Mouse (Mus musculus) spleen, embryonic (tissue): ENCODE data around the gene Znfx1.
"Not testable (repeated sequence)": the region's sequence is repeated elsewhere in the genome, so short reads cannot be mapped to it uniquely, and the experiment has no call there.

Experiments used
- CTCF ChIA-PET: fragments of 350-600 bp; sonication (Branson Sonifier 250); formaldehyde crosslinking; loops from one replicate; lab custom pipeline; 2022; lab: Charles Lee

Gene Znfx1

DNA sequence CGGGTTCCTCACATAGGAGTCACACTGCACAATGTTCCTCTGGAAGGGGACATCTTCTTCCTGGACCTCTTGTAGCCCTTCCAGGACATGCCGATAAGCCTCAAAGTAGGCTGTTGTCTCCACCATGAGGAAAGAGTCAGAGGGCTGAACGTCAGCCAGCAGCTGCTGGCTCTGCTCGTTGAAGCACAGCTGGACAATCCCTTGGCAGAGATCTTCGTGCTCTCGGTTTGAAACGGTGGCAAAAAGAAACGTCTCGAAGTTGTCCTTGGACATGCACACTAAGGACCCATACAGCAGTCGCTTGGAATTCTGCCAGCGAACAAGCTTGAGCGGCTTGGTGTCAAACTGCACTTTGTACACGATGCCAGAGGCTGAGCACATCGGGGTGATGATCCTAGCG, 7.4 kb downstream of the Znfx1 start:
- CTCF ChIA-PET: no interaction called here

DNA sequence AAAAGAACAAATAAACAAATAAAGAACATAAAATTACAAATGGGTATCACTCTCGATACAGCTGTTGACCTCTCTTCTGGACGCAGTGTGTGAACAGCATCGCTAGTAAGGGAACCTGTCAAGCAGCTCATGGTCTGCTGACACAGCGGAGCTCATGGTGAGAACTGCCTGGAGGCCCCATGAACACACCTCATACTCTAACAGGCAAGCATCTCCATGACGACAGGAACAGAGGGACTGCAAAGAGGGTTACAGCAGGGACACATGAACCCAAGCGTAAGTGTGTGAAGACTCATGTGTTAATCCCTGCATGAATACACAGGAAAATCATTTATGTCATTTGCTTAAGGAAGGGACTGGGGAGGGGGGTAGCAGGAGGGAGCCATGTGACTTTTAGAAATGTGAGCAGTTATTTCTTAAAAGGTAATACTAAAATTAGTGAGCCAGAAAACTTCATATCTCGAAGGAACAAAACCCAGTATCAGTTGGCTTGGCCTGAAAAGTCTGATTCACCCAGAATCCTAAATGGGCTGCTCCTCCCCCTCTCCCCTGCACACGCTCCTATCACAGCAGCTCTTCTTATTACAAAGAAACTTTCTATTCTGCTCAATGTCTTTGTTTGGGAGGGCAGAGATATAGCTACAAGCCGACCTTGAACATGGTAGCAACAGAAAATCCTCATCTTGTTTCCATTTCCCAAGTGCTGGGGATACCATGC, 9.5 kb downstream of the Znfx1 start:
- CTCF ChIA-PET: no interaction called here

DNA sequence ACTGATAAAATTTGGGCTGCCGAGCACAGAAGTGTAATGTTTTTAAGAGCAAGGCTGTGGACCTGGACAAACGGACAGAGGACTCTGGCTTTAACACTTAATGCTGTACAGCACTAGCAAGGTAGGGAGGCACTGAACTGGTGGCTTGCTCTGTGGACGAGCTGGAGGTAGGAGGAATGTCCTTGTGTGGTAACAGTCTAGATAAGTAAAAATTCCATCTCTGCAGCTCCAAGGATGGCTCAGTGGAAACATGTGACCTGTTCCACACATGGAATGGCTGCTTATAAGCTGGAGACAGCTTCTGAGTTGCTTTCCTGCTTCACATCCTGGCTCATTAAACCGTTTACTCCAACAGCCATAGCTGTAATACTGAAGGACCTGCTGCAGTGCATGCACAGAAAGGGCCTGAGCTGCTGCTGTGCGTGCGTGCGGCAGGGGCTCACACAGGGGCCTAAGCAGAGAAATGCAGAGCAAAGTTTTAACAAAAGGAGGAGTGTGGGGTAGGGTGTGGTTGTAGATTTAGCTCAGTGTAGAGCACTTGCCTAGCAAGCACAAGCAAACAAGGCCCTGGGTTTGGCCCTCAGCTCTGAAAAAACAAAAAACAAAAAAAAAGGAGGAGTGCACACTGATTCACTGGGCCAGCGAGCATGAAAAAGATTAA, 14.0 kb downstream of the Znfx1 start:
- CTCF ChIA-PET: no interaction called here

DNA sequence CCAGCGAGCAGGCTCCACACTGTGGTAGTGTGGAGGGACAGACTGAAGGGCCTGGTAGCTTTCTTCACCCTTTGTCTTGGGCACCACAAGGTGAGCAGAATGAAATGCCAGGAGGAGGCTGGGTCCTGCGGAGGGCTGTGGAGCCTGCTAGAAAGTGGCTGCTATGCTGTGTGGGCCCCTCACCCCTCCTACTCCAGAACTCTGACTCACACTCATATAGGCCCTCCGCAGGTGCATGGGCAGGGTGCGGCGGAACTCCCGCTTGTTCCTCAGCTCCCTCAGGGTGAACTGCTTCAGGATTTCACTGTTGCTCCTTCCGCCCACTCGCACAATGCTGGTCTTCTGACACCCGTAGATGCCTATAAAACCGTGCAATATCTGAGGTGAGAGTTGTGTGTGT, 14.6 kb downstream of the Znfx1 start:
- CTCF ChIA-PET: no interaction called here

DNA sequence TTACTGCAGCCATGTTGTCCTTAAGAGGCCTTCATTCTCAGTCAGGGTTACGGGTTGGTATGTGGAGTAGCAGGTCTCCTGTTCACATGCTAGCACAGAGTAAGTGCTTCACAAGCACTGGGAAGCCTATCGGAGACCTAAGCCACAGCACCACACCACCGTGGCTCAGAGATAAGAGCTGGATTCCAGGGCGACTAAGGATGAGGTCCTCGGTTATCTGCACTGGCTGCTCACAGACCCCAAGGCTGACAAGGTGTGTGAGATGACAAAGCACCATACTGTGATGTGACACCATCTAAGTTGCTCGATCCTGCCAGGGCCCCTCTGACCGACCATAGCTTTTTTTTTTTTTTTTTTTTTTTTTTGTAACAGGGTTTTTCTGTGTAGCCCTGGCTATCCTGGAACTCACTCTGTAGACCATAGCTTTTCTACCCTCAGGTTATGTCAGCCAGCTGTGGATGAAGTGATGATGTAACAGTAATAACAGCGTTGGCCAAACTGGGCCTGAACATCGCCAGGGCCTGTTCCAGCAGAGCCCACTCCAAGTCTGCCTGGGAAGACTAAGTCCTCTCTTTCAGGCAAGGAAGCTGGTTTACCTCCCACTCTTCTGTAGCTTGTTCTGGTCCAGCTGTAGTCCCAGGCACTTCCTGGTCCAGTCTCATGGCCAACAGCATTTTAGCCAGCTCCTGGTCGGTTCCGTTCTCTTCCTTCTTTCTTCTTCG, 19.3 kb downstream of the Znfx1 start:
- CTCF ChIA-PET: interaction anchor here (0.6 kb wide), 1 partner anchor 333 kb away, joined by 4 read pairs; no protein-coding TSS in a partner anchor

DNA sequence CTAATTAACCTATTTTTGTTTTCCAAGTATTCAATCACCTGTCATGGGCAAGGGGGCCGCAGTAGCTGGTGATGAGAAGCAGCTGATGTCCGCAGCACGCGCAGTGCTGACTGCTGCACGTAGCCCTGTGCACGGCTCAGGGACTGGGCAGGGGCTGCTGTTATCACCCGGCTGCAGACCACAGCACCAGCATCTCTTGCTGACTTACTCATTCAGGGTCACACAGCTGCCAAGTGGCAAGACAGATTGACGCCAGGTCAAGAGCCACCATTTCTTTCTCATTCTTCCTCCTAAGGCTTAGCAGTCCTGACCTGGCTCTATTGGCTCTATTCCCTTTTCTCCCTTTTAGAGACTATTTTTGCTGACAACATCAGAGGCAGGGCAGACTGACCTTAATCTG, 23.4 kb downstream of the Znfx1 start:
- CTCF ChIA-PET: no interaction called here

DNA sequence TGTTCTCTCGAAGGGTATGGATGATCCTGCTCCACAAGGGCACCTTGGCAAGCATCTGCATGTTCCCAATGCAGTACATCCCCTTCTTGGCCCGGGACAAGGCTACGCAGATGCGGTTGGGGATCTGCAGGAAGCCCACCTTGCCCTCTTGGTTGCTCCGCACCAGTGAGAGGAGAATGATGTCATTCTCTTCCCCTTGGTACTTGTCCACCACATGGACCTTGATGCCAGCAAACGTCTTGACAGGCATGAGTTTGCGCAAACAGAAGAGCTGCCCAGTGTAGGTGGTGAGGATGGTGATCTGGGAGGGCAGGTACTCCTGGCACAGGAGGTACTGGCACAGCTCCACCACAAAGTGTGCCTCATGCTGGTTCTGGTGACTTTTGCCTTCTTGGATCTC, 24.1 kb downstream of the Znfx1 start:
- CTCF ChIA-PET: no interaction called here

DNA sequence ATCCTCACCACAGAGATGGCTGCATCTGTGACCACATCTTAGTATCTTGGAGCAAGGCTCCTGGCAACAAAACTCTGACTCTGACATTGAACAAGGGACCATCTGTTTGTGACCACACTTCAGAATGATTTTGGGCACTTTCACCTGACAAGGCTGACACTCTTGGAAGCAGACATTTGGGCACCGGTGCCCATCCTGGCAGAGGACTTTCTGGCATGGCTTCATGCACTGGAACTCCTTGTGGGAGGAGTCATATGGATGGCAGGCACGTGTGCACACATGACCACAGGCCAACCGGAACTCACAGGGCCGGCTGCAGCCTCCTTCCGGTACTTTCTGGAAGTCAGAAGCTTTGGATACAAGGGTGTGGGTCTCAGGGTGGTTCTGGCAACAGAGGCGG, 24.5 kb downstream of the Znfx1 start:
- CTCF ChIA-PET: no interaction called here

DNA sequence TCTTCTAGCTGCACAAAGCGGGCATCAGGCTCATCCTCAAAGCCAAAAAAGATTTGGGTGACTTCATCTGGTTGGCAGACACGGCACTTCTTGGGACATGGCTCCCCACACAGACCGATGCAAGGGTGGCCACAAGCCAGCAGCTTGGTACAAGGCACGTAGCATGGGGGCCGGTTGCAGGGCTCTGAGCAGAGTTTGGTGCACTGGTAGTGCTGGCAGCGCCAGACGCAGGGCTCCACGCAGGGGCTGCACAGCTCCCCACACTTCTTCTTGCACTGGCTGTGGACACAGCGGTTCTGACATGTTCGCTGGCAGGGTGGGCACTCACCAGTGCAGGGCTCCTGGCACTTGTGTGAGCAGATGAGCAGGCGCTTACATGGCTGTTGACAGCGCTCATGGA, 25.1 kb downstream of the Znfx1 start:
- CTCF ChIA-PET: no interaction called here

DNA sequence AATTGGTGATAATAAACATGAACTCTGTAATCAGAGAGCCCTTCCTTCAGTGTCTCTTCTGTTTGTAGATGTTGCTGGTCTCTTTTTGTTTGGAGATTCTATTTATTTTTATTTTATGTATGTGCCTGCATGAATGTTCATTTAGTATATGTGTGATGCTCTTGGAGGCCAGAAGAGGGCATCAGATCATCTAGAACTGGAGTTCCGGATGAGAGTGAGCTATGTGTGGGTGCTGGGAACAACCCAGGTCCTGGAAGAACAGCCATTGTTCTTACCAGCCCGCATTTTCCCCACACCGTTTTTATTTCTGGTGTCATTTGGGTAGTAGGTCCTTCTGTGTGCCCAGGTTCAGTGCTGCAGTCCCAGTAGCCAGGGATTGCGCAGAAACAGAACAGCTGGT, 32.3 kb downstream of the Znfx1 start:
- CTCF ChIA-PET: no interaction called here

DNA sequence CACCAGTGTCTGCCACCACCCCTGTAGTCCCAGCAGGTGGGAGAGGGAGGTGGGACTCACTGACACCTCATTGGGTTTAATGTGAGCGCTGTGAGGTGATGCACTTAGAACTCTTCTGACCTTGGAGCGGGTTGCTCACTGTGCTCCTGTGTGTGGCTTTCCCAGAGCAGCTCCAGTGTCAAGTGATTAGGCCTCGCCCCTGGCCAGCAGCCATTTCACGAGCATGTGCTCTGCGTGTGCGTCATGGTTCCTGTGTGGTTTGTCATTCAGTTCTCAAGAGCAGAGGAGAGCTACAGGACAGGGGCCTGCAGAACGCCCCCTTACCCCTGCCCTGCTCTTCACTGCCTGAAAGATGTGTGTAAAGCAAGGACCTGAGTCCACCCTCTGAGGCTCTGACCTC, 34.3 kb downstream of the Znfx1 start:
- CTCF ChIA-PET: no interaction called here

DNA sequence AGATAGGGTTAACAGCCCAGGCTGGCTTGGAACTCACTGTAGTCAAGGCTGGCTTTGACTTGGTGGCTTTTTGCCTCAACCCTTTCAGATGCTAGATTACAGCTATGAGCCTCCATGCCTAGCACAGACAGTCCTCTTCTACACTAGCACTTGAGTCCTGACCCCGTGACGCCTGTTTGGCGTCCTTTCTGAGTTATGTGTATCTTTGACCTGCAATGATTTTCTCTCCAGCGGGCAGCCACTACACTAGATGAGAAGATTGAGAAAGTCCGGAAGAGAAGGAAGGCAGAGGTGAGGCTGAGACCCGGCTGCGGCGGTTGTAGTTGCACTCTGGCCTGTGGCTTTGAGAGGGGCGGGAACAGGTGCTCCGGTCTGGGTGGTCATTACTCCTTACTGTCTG, 43.4 kb downstream of the Znfx1 start:
- CTCF ChIA-PET: interaction anchor here (0.6 kb wide), 1 partner anchor 37 kb away, joined by 4 read pairs; no protein-coding TSS in a partner anchor

DNA sequence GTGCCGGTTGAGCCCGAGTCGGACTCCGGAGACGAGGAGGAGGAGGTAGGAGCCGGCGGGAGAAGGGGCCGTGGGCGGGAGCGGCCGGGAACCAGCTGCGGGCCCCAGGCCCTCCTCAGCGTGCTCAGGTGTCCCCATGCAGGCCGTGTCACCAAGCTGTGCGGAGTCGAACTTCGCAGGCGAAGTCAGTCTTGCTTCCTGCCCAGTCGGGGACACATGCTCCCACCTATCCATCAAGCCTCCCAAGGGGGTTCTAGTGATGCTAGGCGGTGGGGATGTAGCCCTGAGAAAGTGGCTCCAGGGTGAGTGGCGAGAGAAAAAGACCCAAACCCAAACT, 47.5 kb downstream of the Znfx1 start:
- CTCF ChIA-PET: no interaction called here

DNA sequence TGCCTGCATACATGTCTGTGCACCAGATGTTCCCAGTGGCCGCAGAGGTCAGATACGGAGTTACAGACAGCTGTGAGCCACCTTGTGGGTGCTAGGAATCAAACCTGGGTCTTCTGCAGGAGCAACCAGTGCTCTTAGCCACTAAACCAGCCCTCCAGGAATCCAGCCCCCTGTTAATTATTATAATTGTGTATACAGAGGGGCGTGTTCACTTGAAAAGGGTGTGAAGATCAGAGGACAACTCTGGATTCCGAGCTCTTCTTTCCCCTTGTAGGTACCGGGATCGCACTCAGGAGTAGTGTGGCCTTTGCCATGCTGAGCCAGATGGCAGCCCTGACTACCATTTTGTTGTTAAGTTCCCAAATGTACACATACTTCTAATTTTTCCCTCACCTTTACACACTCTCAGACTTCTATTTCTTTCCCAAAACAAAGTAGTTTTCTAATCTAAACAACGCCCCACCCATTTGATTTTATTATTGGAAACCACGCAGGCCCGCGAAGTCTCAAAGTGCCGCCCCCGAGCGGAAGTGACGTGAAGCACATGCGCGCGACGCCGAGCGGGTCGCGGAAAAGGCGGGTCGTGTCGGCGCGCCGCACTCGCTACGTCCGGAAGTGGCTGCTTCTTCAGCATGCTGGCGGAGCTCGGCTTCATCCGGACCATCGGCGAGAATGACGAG, 48.0 kb downstream of the Znfx1 start, which contains the start of gene Ddx27:
Ddx27 (plus strand) TSS at position 492 of the 680 bp plus-strand sequence.
- CTCF ChIA-PET: no interaction called here

DNA sequence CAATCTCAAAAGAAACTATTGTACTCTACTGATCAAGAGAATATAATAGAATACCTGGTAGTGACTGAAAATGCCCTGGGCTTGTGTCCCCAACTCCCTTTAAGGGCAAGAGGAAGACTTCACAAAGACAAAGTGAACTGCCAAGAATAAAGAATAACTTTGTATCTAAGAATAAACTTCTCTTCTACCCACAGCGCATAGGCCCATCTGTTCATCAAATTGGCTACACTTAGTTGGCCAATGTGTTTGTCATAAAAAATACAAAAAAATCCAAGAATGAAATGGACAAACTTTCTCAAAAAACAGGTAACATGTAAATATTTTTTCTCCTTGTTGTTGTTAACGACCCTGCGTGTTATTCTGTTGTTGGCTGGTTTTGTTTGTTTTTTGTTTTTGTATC, 52.3 kb downstream of the Znfx1 start:
- CTCF ChIA-PET: interaction anchor here (0.6 kb wide), 1 partner anchor 72 kb away, joined by 4 read pairs; no protein-coding TSS in a partner anchor

DNA sequence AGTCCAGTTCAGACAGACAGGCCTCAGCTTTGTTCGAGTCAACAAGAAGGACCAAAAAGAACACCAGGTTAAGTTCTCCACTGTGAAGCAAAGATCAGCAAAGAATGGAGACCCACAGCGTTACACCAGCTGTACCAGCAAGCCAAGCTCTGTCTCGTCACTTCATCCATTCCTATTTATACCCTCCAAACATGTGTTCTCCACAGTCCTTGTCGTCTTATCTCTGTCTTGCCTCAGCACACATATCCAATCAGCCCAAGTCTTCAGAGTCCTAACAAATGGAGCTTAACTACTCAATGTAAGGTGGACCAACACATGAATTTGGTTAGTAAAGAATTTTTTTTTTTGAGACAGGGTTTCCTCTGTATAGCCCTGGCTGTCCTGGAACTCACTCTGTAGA, 53.3 kb downstream of the Znfx1 start:
- CTCF ChIA-PET: no interaction called here

DNA sequence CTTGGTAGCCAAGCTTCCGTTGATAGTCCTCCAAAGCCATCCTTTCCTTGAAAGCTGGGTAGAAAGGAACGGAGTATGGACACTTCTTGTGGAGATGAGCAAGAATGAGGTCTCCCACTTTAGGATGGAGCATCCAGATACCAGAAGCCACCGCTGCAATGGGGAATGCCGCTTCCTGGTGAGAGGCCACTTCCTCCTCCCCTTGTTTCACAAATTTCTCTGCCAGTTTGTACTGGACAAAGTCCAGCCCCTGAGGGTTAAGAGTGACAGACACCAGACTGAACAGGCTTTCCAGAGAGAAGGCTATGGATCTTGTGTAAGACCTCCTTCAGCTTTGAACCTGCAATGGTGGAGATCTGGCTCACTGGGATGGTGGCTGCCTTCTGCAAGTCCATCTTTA, 55.2 kb downstream of the Znfx1 start:
- CTCF ChIA-PET: not testable (repeated sequence)

DNA sequence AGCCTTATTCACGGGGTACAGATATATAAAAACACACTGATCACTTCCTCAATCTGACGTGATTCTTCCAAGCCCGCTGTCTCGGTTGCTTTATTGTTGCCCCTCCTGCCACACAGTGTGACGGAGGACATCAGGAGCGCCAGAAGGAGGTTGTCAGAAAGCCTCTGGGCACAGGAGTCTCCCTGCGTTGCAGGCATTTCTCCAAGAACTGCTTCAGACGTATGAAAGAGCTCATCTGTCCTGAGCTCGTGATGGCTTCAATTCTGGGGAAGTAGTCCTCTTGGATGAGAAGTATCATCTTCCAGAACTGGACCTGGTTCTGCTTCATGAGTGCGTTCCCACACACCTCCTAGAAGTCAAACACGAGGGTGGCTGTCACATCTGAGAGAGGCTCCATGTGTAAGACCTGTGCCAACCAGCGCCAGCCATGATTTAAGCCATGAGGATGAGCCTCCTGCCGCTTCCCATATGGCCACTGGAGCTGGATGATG, 55.8 kb downstream of the Znfx1 start:
- CTCF ChIA-PET: no interaction called here

DNA sequence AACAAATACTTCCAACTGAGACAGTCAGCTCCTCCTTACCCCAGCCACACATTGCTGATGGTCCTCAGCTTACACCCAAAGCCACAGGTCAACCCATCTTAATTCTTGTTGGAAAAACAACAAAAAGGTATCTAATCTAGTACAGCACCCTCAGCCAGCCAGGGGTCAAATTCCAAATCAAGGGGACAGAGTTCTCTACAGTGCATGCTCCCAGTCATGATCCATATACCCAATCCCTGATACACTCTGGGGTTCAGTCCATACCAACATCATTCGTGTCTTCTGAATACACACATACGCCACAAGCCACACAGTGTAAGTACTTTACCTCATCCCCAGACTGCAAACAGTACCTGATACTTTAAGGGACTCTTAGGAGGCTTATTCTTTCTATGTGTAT, 56.5 kb downstream of the Znfx1 start:
- CTCF ChIA-PET: no interaction called here

DNA sequence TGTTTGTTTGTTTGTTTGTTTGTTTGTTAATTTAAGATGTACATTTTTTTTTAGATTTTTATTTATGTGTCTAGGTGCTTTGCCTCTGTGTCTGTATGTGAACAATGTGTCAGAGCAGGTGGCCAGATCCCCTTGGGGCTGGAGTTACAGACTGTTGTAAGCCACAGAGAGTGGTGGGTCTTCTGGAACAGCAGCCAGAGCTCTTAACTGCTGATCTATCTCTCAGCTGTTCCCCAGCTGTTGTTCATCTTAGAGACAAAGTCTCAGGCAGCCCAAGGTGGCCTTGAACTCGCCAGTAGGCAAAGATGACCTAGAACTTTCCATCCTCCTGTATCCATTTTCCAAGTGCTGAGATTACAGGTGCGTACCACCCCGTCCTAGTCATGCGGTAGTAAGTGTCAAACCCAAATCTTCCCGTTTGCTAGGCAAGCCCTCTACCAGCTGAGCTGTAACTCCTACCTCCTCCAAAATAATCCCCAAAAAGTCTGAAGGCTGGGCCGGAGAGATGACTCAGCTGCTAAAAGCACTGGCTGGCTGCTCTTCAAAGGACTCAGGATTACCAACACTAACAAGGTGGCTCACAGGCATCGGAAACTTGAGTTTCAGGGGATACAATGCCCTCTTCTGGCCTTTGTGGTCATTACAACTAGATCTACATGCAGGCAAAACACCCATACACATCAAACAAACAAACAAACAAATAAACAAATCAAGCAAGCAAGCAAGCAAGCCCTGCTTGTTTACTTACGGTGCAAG, 58.5 kb downstream of the Znfx1 start:
- CTCF ChIA-PET: no interaction called here

DNA sequence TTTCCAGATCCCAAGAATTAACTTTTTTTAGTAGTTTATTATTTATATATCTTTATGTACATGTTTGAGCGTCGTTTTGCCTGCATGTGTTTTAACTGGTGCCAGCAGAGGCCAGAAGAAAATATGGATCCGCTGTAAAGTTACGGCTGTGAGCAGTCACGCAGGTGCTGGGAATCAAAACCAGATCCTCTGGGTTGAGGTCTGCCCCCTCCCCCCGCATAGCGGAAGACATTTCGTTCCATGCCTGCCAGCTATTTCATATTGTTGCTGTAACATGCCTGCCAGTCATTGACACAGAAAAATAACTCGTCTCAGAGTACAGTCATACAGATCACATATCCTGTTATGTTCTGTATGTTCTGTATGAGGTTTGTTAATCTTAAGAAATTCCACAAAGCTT, 61.3 kb downstream of the Znfx1 start:
- CTCF ChIA-PET: no interaction called here
